Mouse (Mus musculus) heart, embryonic 11.5 days (tissue): ENCODE results near the gene Msrb1. TPM values are rescaled to one million over a fixed set of nuclear protein-coding genes. Genes with fewer than 3 reads are reported as not detected.

Experiments
- ATAC-seq: fragments of 200-750 bp; cut with Nextera tagmentation; replicated peaks from 2 replicates; pipeline ENCODE4 v1.8.0; 2017; ENCODE audit warnings: moderate library complexity; ENCODE audit not compliant: insufficient number of reproducible peaks, low FRiP score, low TSS enrichment
- H3K27ac ChIP-seq: fragments of 300-500 bp; sonication (generic); 2 replicates; pipeline ENCODE4 v1.5.1; 2014; ENCODE audit warnings: mild to moderate bottlenecking, low read depth, low read length
- H3K27me3 ChIP-seq: fragments of 300-500 bp; sonication (generic); 2 replicates; pipeline ENCODE4 v1.6.1; 2014; ENCODE audit warnings: mild to moderate bottlenecking, low read length, mixed read lengths; ENCODE audit not compliant: control insufficient read depth, insufficient read depth
- H3K36me3 ChIP-seq: fragments of 300-500 bp; sonication (generic); 2 replicates; pipeline ENCODE4 v1.6.1; 2014; ENCODE audit warnings: mild to moderate bottlenecking, low read length, moderate library complexity, mixed read lengths; ENCODE audit not compliant: control insufficient read depth, insufficient read depth
- H3K4me1 ChIP-seq: fragments of 300-500 bp; sonication (generic); 2 replicates; pipeline ENCODE4 v1.6.1; 2014; ENCODE audit warnings: low read length; ENCODE audit not compliant: control insufficient read depth, insufficient read depth
- H3K4me2 ChIP-seq: fragments of 300-500 bp; sonication (generic); 2 replicates; pipeline ENCODE4 v1.6.1; 2014; ENCODE audit warnings: mild to moderate bottlenecking, moderate library complexity
- H3K4me3 ChIP-seq: fragments of 300-500 bp; sonication (generic); 2 replicates; pipeline ENCODE4 v1.5.1; 2014; ENCODE audit warnings: low read depth, low read length
- H3K9ac ChIP-seq: fragments of 300-500 bp; sonication (generic); 2 replicates; pipeline ENCODE4 v1.6.1; 2014; ENCODE audit warnings: mild to moderate bottlenecking, low read depth, low read length, moderate library complexity
- H3K9me3 ChIP-seq: fragments of 300-500 bp; sonication (generic); replicated peaks from 2 replicates; pipeline ENCODE4 v1.6.1; 2016; ENCODE audit warnings: low read length; ENCODE audit not compliant: control insufficient read depth
- WGBS: fragments of 180-500 bp; shearing (Covaris S2); extraction: QIAGEN DNeasy Blood & Tissue Kit; methylation state at CpG from one replicate; pipeline ENCODE4 v1.1.7; 2014; ENCODE audit not compliant: insufficient replicate concordance; 5-methylcytosine and 5-hydroxymethylcytosine counted together
- polyA plus RNA-seq: library from polyadenylated mRNA; unstranded; fragments of >200 nt; fragmentation: Nextera tagmentation; extraction: Ambion mirVana; gene quantifications from 2 replicates; pipeline ENCODE4 v1.2.1, GENCODE M21; 2014

Gene Msrb1
- polyA plus RNA-seq, 1 experiment from 2014 or later, result 20.9 TPM

DNA sequence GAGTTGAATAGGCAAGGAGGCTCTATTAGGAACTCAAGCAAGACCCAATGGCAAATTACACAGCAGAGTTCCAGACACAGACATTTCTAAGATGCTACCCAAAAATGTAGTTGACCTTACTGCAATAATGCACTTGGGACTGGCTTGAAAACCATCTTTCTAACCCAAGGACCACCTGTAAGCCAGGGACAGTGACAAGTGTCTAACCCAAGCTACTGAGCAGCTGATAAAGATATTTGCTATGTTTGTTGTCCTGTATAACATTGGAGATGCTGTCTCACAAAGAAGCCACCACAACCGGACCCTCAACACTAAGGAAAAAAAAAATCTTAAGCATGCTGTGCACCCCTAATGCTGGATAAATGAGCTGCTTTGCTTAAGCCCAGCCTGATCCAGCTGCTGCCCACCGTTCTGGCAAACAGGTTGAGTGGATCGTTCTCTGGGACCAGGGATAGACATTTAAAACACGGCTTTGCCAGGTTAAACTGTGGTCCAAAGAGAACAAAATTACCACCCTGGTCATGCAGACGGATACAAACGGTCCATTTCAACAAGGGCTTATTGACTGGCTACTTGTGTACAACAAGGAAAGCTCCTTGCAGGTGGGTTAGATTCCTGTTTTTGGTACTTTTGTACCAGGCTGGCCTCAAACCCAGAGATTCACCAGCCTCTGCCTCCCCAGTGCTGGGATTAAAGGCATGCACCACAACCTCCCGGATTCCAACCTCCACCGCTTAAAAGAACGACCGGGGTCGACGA lies 13.1 kb upstream of the Msrb1 start:
- 3% methylated on average over 12 of the region's 12 CpGs for WGBS
- H3K27me3 ChIP-seq, result peaks cover 3% of the 10 kb centered on the region; the same call in 1 of the 2 replicates
- H3K4me2 ChIP-seq, result peak overlapping the region; percentile 88
- no peak for ATAC-seq
- peak overlapping the region; percentile 95 for H3K9ac ChIP-seq
- peak overlapping the region; percentile 91 for H3K4me3 ChIP-seq
- peak overlapping the region; percentile 85 for H3K27ac ChIP-seq
- H3K9me3 ChIP-seq, result no peaks in the 10 kb centered on the region
- H3K36me3 ChIP-seq, result peaks cover 12% of the 10 kb centered on the region
- H3K4me1 ChIP-seq, result peaks cover 23% of the 10 kb centered on the region

- Histone ChIP-seq H3K27ac (peak overlapping the region; percentile 85), H3K4me3 (peak overlapping the region; percentile 91), H3K36me3 (peaks cover 12% of the 10 kb centered on the region), H3K9ac (peak overlapping the region; percentile 95), H3K4me1 (peaks cover 23% of the 10 kb centered on the region), H3K27me3 (peaks cover 3% of the 10 kb centered on the region; the same call in 1 of the 2 replicates), H3K4me2 (peak overlapping the region; percentile 88), H3K9me3 (no peaks in the 10 kb centered on the region)
- 0% methylated on average over 15 of the region's 15 CpGs for WGBS
- peak; percentile 12; the same call in 1 of the 2 replicates for ATAC-seq
Observed at GRCm38 (mm10) chr17:24723881-24724180, 12.6 kb upstream of the Msrb1 start.

DNA sequence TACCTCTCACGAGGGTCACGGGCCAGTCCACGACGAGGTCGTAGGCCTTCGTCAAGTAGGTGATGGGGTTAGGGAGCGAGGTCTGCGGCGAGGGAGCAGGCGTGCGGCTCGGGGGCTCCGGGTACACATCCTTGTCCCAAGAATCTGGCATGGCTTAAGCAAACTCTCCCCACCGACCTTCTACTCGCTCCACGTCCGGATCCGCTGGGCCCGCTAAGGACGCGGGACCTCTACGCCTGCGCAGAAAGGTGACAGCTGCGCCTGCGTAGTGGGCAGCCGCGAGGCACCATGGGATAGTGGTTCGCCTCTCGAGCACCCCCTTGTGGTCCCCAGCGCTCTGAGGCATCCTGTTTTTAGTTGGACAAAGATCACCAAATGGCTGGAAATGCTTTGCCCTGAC lies 12.3 kb upstream of the Msrb1 start, which contains the start of gene Ndufb10:
Gene Ndufb10, minus strand, starts transcription at position 295 of the 400 bp plus-strand sequence.
- ATAC-seq, result peak; percentile 60
- peak within 1 kb of the TSS; percentile 91 for H3K4me3 ChIP-seq
- H3K9ac ChIP-seq, result peak within 1 kb of the TSS; percentile 95
- under 1% methylated on average over 30 of the region's 30 CpGs for WGBS
- H3K36me3 ChIP-seq, result peaks cover 12% of the 10 kb centered on the region
- H3K27me3 ChIP-seq, result peaks cover 3% of the 10 kb centered on the region; the same call in 1 of the 2 replicates
- peak within 1 kb of the TSS; percentile 88 for H3K4me2 ChIP-seq
- H3K4me1 ChIP-seq, result peaks cover 23% of the 10 kb centered on the region
- H3K27ac ChIP-seq, result peak within 1 kb of the TSS; percentile 85
- H3K9me3 ChIP-seq, result no peaks in the 10 kb centered on the region

GRCm38 (mm10) chr17:24725637-24726390 lies 10.6 kb upstream of the Msrb1 start:
- no peak for ATAC-seq
- Histone ChIP-seq H3K4me3 (no peak overlapping the region), H3K9me3 (no peaks in the 10 kb centered on the region), H3K9ac (no peak overlapping the region), H3K4me2 (no peak overlapping the region), H3K27ac (no peak overlapping the region), H3K27me3 (peaks cover 3% of the 10 kb centered on the region; the same call in 1 of the 2 replicates), H3K36me3 (peaks cover 12% of the 10 kb centered on the region), H3K4me1 (peaks cover 23% of the 10 kb centered on the region)
- 71% methylated on average over 3 of the region's 3 CpGs for WGBS

- WGBS, result 70% methylated on average over 2 of the region's 2 CpGs
- H3K27ac ChIP-seq, result no peak within 1 kb of the TSS
Observed at GRCm38 (mm10) chr17:24727618-24728017, 8.8 kb upstream of the Msrb1 start, which contains the start of gene Rpl3l. Rpl3l (plus strand) TSS chr17:24727820.

GRCm38 (mm10) chr17:24728184-24728583 lies 8.3 kb upstream of the Msrb1 start:
- Histone ChIP-seq H3K4me1 (peaks cover 9% of the 10 kb centered on the region), H3K27me3 (peaks cover 3% of the 10 kb centered on the region; the same call in 1 of the 2 replicates), H3K36me3 (no peaks in the 10 kb centered on the region), H3K4me3 (no peak overlapping the region), H3K9ac (no peak overlapping the region), H3K27ac (no peak overlapping the region), H3K4me2 (no peak overlapping the region), H3K9me3 (no peaks in the 10 kb centered on the region)
- ATAC-seq, result no peak
- 67% methylated on average over 17 of the region's 17 CpGs for WGBS

More at GRCm38 (mm10) chr17:24727618-24728017, 8.8 kb upstream of the Msrb1 start, which contains the start of gene Rpl3l:
- Histone ChIP-seq H3K9me3 (no peaks in the 10 kb centered on the region), H3K4me1 (peaks cover 15% of the 10 kb centered on the region), H3K9ac (no peak within 1 kb of the TSS), H3K4me3 (no peak within 1 kb of the TSS), H3K4me2 (no peak within 1 kb of the TSS), H3K27me3 (peaks cover 3% of the 10 kb centered on the region; the same call in 1 of the 2 replicates), H3K36me3 (no peaks in the 10 kb centered on the region)
- no peak for ATAC-seq

GRCm38 (mm10) chr17:24729067-24729466 lies 7.4 kb upstream of the Msrb1 start:
- H3K9me3 ChIP-seq, result no peaks in the 10 kb centered on the region
- peaks cover 6% of the 10 kb centered on the region; the same call in 1 of the 2 replicates for H3K4me1 ChIP-seq
- H3K9ac ChIP-seq, result no peak overlapping the region
- WGBS, result 81% methylated on average over 6 of the region's 6 CpGs
- no peaks in the 10 kb centered on the region for H3K36me3 ChIP-seq
- H3K27ac ChIP-seq, result no peak overlapping the region
- ATAC-seq, result no peak
- peaks cover 3% of the 10 kb centered on the region; the same call in 1 of the 2 replicates for H3K27me3 ChIP-seq
- H3K4me2 ChIP-seq, result no peak overlapping the region
- no peak overlapping the region for H3K4me3 ChIP-seq

DNA sequence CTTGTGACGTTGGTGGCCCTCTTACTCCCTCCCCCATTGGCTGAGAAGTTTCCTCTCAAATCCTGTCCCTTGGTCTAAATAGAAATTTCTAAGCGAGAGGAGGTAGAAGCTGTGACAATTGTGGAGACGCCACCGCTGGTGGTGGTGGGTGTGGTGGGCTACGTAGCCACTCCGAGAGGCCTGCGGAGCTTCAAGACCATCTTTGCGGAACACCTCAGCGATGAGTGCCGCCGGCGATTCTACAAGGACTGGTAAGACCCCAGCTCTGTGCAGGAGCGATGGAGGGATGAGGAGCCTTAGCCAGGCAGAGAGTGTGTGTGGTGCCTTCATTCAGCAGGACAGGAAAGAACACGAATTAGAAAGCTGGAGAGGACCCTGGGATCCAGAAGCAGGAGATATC lies 5.7 kb upstream of the Msrb1 start:
- H3K9ac ChIP-seq, result no peak overlapping the region
- H3K4me2 ChIP-seq, result no peak overlapping the region
- peaks cover 6% of the 10 kb centered on the region; the same call in 1 of the 2 replicates for H3K4me1 ChIP-seq
- H3K36me3 ChIP-seq, result no peaks in the 10 kb centered on the region
- no peak overlapping the region for H3K27ac ChIP-seq
- H3K27me3 ChIP-seq, result peaks cover 3% of the 10 kb centered on the region; the same call in 1 of the 2 replicates
- no peak for ATAC-seq
- 79% methylated on average over 14 of the region's 14 CpGs for WGBS
- H3K4me3 ChIP-seq, result no peak overlapping the region
- no peaks in the 10 kb centered on the region for H3K9me3 ChIP-seq
